Mouse (Mus musculus): ENCODE results near the gene Klhl40.

The Klhl40 gene

DNA sequence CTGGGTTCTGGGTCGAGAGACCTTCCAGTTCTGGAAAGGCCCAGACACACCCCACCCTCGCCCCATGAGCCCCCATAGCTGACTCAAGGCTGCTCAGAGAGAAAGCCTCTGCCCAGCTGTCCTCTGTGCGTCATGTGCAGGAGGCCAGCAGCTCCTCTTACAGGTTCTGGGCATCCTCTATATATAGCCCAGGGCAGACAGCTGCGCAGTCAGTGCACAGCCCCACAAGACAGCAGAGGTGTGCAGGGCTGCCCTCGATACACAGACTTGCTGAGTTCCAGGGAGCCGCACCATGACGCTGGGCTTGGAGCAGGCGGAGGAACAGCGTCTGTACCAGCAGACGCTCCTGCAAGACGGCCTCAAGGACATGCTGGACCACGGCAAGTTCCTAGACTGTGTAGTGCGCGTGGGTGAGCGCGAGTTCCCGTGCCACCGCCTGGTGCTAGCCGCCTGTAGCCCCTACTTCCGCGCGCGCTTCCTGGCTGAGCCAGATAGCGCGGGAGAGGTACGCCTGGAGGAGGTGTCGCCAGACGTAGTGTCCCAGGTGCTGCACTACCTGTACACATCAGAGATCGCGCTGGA, at the start of gene Klhl40:
Gene Klhl40, plus strand, starts transcription at position 124 of the 582 bp plus-strand sequence.
- no peak for DNase-seq (ENCODE audit: low read depth, low spot score)

DNA sequence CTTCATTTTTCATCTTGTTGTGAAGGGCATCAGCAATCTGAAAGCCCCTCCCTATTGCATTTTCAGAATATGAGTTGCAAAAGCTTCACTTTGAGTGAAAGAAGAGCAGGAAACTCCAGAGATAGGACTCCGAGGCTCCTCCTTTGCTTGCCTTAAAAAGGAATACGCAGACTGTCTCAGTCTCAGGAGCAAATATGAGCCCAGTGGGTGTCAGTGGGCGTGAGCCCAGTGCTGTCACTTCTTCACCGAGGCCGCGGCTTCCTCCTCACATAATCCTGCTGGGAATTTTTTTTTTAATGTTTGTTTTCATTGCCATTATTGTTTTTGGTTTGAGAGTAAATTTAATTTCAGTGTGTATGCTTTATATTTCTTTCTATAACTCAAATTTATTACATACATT, 36.9 kb upstream of the Klhl40 start:
- no peak for DNase-seq (ENCODE audit: low read depth, low spot score)

DNA sequence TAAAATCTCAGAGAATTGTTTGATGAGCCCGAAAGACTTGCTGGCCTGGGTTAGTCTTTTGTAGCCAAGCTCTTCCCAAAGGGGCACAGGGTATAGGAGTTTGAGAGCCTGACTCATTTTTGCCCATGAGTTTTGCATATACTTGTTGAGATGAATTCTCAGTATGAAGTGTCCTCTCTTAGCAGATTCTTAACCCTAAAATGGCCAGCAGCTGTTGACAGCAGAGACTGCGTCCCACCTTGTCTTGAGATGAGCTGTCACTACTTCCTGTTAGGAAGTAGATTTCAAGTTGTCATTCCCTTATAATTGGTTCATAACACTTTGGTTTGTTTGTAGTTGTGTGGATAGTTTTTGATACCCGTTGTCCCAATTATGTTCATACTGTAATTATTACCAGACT, 36.2 kb upstream of the Klhl40 start:
- DNase-seq (ENCODE audit: low read depth, low spot score), result peak; percentile 51

DNA sequence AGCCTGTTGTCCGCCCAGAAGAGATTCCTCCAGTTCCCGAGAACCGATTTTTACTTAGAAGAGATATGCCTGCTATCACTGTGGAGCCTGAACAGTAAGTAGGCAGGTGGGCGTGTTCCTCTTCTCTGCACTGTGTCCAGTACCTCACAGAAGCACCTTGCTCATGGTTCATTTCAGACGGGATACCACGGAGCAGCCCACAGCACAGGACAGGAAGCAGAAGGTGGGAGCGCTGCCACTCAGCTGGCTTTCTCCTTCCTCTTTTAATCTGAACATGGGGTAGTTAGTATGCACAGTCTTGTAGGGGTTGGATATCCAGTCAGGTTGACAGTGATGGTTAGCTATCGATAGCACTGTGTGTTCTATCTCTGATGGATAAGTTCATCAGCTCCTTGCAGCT, 33.4 kb upstream of the Klhl40 start:
- no peak for DNase-seq (ENCODE audit: low read depth, low spot score)

DNA sequence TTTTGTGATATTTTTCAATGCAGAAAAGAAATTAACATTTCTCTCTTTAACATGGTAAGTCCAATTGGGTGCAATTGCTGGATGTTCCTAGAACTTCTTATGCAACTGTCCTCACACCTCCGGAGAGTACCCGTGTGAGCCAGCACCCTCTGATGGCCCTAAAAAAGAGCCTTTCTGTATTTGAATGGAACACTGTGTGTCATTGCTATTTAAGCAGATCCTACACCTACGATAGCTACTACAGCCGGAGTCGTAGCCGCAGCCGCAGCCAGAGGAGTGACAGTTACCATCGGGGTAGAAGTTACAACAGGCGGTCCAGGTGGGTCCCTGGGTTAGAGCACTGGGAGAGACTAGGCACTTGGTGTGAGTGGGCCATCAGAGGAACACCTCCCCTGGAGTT, 24.6 kb upstream of the Klhl40 start:
- DNase-seq (ENCODE audit: low read depth, low spot score), result no peak

DNA sequence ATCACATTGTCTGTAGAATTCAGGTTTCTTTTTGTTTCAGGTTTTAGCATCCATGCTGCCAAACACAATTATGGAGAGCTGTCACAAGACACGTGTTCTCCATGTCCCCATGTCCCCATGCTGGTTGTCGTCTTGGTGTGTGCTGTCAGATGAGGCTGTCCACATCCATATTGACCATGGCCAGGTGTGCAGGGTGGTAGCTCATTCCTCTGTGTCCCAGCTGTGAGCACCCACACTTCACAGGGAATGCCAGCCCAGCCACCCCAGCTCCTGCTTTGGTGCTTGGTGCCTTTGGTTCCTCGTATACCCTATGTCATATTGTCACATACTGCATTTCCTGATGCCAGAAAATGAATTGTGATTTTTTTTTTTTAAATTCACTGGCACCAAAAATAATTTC, 22.8 kb upstream of the Klhl40 start:
- no peak for DNase-seq (ENCODE audit: low read depth, low spot score)

DNA sequence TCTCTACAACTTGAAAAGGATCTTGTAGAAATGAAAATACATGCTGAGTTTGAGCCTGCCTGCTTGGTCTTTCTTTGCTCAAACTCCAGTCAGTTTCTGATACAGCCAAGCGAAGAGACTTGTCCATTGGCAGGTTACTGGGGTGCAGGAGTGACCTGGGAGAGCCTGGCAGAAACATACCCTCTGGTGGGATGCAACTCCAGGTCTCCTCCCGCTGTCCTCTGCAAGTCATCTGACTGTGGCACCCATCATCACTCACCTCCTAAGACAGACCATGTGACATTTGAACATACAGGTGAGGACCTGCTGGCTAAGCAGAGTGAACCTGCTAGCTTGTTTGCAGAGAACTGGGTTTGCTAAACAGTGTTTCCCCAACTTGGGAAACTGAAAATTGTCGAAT, 20.6 kb upstream of the Klhl40 start:
- no peak for DNase-seq (ENCODE audit: low read depth, low spot score)

DNA sequence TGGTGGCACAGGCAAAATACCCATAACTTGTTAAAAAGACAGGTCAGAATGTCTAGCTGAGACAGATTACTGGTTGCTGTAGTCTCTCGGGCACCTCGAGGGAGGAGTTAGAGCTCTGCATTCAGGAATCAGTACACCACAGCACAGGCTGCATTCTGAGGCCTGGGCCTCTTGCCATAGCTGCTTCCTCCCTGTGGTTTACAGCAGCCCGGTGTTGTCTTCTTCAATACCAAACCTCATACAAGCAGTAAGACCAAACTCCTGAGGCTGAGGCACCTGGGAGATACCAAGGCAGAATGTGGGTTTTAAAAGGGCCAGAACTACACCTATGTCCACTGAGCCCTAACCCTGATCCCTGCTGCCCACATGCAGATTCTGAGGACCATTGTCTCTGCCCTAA, 20.0 kb upstream of the Klhl40 start:
- DNase-seq (ENCODE audit: low read depth, low spot score), result peak; percentile 54

DNA sequence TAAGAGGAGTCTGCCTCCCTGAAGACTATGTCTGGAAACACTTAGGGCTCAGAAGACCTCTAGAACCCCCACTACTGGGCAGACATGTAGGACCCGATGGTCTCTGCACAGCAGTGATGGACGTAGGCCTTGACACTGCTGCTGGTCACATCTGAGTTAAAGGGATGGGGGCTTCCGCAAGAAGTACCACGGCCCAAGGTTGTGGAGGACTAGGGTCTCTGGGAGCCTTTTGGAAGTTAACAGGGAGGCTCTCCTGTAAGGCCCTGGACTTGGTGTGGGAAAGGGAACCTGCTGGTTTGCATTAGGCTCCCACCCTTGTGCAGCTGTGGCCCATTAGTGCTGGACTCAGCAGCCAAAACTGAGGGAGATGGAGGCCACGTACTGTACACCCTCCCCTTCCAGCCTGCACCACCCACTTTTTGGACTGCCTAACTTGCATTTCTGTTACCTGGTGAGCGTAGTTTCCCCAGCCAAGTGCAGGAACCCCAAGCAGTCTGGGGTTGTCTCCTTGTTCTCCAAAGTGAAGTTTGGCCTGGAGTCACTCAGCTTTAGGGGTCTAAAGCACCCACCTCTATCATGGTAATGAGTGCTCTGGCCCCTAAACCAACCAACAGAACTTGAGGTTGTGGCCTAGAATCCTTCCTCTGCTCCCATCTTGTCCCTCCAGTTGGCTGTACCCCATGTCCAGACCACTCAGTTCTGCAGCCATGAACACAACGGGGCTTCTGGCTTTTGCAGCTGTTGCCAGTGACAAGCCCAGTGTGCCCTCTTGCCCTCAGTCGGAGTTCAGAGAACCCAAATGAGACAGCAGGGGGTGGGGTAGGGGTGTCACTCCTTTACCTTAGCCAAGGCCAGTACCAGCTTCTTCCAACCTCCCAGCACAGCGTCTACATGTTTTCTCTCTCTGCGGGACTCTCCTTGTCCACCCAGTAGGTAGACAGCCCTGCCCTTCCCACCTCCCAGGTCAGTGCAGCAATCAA, 19.3 kb upstream of the Klhl40 start:
- DNase-seq (ENCODE audit: low read depth, low spot score), result no peak

DNA sequence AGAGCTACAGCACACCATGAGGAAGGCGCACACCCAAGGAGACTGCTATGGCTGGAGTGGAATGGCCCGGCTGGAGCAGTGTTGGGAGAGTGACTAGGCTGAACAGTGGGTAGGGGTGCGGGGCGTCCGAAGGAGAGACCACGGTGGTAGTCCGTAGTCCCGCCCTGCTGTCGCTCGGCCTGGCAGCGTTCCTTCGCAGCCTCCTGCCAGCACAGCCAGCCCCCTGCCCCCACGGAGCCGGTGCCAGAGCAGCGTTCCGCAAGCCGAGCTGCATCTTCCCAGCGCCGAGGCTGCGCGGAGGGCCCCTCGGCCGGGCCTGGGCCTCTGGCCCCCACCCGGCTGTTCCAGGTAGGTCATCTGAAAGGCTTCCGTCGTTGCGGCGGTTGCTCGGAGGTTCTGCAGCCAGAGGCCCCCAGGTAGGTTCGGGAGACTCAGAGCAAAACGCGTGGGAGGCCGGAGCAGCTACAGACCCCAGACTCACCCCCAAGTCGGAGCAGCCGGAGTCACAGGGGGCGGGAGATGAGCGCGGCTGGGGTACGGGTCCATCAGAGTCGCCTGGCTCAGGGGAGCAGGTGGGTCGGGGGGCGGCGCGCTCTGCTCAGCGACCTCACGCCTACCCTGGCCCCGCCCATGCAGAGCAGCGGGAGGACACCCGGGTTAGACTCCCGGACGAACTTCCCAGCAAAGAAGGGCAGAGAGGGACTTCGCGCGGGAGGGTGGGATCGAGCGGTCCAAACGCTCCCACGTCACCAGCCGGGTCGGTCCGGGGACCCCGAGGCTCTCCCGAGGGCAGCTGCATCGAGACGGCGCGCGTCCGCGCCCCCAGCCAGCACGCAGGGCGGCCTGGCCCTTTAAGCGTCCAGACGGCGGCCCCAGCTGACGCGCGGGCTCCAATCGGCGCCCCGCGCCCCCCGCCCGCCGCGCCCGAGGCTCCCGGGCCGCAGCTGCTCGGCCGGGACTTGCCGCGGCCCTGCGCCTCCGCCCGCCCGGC, 18.0 kb upstream of the Klhl40 start, which contains the start of gene Zfp651:
Gene Zfp651, plus strand, starts transcription at position 240 of the 991 bp plus-strand sequence.
- DNase-seq (ENCODE audit: low read depth, low spot score), result peak; percentile 30

DNA sequence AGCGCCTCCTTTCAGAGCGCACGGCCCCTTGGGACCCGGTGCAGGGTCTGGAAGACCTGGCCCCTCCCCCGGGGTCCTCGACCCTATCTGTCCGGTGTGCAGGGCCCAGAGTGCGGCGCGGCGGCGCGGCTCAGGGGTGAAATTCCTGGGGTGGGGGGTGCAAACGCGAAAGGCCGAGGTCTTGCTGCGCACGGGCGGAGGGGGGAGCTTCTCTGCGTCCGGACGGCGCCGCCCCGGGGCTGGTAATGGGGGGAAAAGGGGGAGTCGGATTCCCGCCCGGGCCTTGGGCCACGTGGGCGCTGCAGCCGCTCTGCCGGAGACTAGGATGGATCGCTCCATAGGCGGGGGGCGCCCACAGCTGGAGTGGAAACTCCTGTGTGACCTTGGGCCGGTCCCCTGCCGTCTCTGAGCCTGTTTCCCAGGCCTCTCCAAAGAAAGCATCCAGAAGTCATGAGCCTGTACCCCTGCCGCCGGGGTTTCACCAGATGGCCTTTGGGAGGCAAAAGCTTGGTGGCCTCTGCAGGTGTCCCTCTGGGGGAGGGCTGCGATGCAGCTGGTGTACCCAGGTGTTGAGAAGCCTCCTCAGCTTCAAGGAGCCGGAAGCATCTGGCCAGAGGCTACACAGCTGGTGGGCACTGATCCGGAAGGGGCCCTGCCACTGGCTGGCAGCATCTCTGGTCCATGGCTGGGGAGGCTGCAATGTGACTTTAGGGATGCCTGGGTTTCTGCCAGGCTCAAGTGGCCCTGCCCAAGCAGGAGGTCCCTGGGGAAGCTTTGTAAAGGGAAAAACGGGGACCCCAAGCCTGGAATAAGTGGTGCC, 16.9 kb upstream of the Klhl40 start:
- DNase-seq (ENCODE audit: low read depth, low spot score), result no peak

DNA sequence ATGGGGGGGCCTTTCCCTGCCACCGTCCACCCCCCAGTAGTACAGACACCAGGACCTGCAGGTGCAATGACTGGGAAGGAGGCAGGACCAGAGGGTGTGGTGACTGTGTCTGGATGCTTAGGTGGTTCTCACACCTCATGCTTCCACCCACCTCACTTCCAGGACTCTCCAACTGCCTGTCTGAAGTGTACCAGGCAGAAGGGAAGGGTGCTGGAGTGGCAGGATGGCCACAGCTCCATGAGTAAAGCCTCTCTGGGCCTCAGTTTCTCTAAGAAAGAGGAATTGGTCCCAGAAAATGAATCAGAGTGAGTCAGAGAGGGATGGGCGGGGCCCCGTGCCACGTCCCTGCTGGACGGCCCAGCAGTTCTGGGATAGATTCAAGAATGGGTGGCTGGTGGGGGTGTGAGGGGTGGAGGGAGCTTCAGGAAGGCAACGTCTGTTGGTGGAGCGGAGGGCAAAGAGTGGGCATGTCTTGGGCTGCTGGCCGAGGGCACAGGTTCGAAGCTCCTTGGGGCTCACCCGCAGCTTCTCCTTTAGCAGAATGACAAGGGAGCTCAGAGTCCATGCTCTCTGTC, 16.2 kb upstream of the Klhl40 start:
- DNase-seq (ENCODE audit: low read depth, low spot score), result no peak

DNA sequence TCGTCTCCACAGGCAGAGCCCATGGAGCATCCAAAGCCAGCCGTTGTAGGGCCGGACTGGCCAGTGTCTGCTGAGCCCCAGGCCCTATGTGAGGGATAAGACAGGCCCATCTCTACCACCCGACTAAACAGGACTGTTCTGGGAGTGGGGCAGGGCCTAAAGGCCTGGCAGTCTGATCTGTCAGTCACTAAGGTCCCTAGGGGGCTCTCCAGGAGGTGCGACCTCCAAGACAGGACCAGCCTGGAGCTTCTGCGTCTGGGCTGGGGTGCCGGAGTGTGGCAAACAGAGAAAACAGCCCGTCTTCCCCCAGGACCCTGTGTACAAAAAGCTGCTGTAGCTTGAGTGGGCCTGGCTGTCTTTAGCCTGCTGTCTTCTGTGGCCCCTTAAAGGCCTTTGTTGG, 15.6 kb upstream of the Klhl40 start:
- no peak for DNase-seq (ENCODE audit: low read depth, low spot score)

DNA sequence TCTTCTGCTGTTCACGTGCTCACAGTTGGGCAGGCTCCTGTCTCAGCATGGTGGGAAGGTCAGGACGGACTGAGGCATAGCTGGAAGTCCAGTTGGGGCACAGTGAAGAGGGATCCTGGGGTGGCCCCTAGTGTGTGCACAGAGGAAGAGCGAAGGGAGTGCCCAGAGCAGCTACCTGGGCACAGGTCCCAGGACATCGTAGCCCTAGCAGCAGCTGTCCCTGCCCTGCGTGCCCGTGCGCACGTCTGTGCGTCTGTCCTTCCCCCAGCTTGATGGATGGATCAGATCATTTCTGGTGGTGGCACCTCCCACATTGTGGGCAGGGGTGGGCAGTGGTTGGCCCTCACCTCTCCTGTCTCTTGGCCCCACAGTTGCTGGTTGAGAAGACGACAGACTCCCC, 15.2 kb upstream of the Klhl40 start:
- no peak for DNase-seq (ENCODE audit: low read depth, low spot score)

DNA sequence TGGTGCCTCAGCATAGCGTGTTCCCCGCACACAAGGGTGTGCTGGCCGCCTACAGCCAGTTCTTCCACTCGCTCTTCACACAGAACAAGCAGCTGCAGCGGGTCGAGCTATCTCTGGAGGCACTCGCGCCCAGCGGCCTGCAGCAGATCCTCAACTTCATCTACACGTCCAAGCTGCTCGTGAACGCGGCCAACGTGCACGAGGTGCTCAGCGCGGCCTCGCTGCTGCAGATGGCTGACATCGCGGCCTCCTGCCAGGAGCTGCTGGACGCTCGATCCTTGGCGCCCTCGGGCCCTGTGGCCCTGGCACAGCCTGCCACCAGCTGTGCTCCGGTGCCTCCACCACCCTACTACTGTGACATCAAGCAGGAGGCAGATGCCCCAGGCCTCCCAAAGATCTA, 14.6 kb upstream of the Klhl40 start:
- DNase-seq (ENCODE audit: low read depth, low spot score), result no peak

DNA sequence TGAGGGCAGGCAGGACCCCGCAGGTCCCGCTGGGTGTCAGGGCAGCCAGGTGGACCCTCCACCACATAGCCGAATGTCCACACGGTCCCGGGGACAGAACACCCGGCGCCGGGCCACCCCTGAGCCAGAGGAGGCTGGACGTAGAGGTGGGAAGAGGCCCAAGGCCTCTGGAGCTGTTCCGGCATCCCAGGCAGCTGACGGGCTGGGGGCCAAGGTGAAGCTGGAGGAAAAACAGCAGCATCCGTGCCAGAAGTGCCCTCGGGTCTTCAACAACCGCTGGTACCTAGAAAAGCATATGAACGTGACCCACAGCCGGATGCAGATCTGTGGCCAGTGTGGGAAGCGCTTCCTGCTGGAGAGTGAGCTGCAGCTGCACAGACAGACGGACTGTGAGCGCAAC, 13.7 kb upstream of the Klhl40 start:
- no peak for DNase-seq (ENCODE audit: low read depth, low spot score)

DNA sequence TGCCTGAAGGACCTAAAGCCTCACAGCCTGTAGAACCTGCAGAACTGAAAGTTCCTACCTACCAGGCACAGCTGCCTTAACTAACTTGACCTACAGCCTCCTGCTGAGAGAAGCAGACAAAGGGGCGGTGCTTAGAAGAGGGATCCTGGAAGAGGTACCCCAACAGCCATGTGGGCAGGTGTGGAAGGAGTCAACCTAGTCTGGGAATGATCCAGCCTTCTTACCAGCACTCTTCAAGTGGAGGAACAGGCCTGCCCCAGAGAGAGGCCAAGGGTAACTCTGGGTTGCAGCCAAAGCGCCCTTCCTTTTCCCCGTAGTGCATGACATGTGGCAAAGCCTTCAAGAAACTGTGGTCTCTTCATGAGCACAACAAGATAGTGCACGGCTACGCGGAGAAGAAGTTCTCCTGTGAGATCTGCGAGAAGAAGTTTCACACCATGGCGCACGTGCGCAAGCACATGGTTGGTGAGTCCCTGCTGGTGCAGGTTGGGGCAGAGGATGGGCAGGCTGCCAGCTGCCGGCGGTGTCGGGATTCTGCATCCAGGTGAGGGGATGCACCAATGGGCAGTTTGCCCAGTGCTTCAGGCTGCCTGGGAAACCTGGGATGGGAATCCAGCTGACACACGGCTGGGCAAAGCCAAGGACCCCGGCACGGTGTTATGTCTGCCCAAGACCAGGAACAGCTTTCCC, 12.1 kb upstream of the Klhl40 start:
- DNase-seq (ENCODE audit: low read depth, low spot score), result no peak

DNA sequence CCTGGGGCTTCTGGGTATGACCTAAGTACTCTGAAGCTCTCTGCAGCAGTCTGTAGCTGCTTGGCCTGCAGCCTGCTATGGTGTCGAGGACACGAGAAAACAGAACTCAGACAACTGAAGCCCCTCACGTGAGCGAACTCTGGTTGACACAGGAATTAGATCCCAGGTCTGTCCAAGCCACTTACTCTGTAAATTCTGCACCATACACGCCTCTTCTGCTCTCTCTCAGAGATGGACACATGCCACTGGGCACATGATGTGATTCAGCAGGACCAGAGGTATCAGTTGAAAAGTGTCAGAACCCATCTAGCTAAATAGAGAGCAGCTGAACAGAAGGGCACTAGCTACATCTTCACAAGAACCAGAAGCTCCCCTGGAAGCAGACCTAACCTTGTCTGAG, 5.0 kb upstream of the Klhl40 start:
- DNase-seq (ENCODE audit: low read depth, low spot score), result no peak

DNA sequence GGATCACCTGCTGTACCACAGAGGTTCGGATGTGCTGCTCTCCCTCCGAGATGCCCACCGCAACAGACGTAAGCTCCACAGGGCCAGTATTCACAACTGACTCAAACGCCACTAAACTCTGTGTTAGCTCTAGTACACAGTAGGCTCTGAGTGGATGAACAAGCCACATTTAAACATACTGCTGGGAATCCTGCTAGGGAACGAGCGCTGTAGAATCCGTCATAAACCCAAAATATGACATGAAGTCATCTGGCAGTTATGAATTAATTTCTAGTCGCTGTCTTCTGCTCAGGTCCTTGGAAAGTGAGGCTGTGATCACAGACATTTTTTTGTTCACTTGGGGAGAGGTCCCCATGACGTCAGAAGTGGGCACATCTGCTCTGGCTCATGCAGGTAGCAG, 1.5 kb upstream of the Klhl40 start:
- no peak for DNase-seq (ENCODE audit: low read depth, low spot score)

DNA sequence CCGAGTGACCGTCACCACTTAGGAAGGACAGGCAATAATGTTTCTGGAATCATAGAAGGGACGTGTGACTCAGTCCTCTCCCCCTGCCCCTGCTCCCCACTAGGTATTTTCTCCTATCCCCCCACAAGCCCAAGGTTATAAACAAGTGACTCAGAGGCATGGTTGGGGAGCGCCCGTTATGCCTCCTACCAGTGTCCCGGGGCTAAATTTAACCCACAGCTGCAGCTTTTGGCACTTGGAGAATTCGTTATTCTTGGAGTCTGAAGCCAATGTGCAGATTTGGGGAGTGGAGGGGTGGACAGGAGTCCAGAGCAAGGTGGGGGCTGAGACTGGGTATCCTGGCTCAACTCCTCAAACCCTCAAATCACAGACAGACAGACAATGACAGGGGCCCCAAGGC, 896 bp upstream of the Klhl40 start:
- DNase-seq (ENCODE audit: low read depth, low spot score), result no peak
